Mouse (Mus musculus): Measurements from ENCODE around the gene Gtf2e1.

The Gtf2e1 gene

GRCm38 (mm10) chr16:37546312-37546711 is 6.7 kb upstream of the Gtf2e1 start:
- no peak for DNase-seq (ENCODE audit: low read depth, low spot score)

GRCm38 (mm10) chr16:37540776-37541175 is 1.2 kb upstream of the Gtf2e1 start:
- no peak for DNase-seq (ENCODE audit: low read depth, low spot score)

GRCm38 (mm10) chr16:37539240-37539610 is 364 bp downstream of the Gtf2e1 start:
- no peak for DNase-seq (ENCODE audit: low read depth, low spot score)

- no peak for DNase-seq (ENCODE audit: low read depth, low spot score)
Measured at GRCm38 (mm10) chr16:37533369-37534068, 6.1 kb downstream of the Gtf2e1 start.

GRCm38 (mm10) chr16:37532046-37532445 is 7.5 kb downstream of the Gtf2e1 start:
- DNase-seq (ENCODE audit: low read depth, low spot score), result no peak

GRCm38 (mm10) chr16:37530170-37530569 is 9.4 kb downstream of the Gtf2e1 start:
- DNase-seq (ENCODE audit: low read depth, low spot score), result no peak

GRCm38 (mm10) chr16:37526688-37527223 is 12.8 kb downstream of the Gtf2e1 start:
- no peak for DNase-seq (ENCODE audit: low read depth, low spot score)

- no peak for DNase-seq (ENCODE audit: low read depth, low spot score)
Measured at GRCm38 (mm10) chr16:37525121-37525520, 14.5 kb downstream of the Gtf2e1 start.

GRCm38 (mm10) chr16:37522100-37522697 is 17.4 kb downstream of the Gtf2e1 start:
- no peak for DNase-seq (ENCODE audit: low read depth, low spot score)

GRCm38 (mm10) chr16:37520190-37521040 is 19.2 kb downstream of the Gtf2e1 start:
- no peak for DNase-seq (ENCODE audit: low read depth, low spot score)

GRCm38 (mm10) chr16:37519721-37520120 is 19.9 kb downstream of the Gtf2e1 start:
- no peak for DNase-seq (ENCODE audit: low read depth, low spot score)

- no peak for DNase-seq (ENCODE audit: low read depth, low spot score)
Measured at GRCm38 (mm10) chr16:37518662-37519061, 20.9 kb downstream of the Gtf2e1 start.

- DNase-seq (ENCODE audit: low read depth, low spot score), result no peak
Measured at GRCm38 (mm10) chr16:37517596-37518211, 21.9 kb downstream of the Gtf2e1 start.

GRCm38 (mm10) chr16:37516376-37516993 is 23.1 kb downstream of the Gtf2e1 start:
- no peak for DNase-seq (ENCODE audit: low read depth, low spot score)

- DNase-seq (ENCODE audit: low read depth, low spot score), result peak; percentile 18
Measured at GRCm38 (mm10) chr16:37514644-37515043, 24.9 kb downstream of the Gtf2e1 start.

- DNase-seq (ENCODE audit: low read depth, low spot score), result no peak
Measured at GRCm38 (mm10) chr16:37511489-37511888, 28.1 kb downstream of the Gtf2e1 start.

GRCm38 (mm10) chr16:37506751-37507150 is 32.8 kb downstream of the Gtf2e1 start:
- no peak for DNase-seq (ENCODE audit: low read depth, low spot score)

- no peak for DNase-seq (ENCODE audit: low read depth, low spot score)
Measured at GRCm38 (mm10) chr16:37504517-37504916, 35.1 kb downstream of the Gtf2e1 start.

GRCm38 (mm10) chr16:37498581-37498980 is 41.0 kb downstream of the Gtf2e1 start:
- no peak for DNase-seq (ENCODE audit: low read depth, low spot score)

GRCm38 (mm10) chr16:37495017-37495416 is 44.6 kb downstream of the Gtf2e1 start:
- DNase-seq (ENCODE audit: low read depth, low spot score), result no peak
